Mouse (Mus musculus) Patski (cell line): ENCODE measurements around the gene Gm45799. TPM values are rescaled to one million over a fixed set of nuclear protein-coding genes. Genes with fewer than 3 reads are reported as not detected.

Source experiments
- ATAC-seq: fragments of 100-300 bp; one replicate; pipeline ENCODE4 v1.8.0; 2021
- CTCF ChIA-PET: fragments of 350-600 bp; sonication (Branson Sonifier 250); formaldehyde crosslinking; loops from one replicate; lab custom pipeline; 2022; ENCODE audit warnings: inconsistent platforms; lab: Charles Lee
- POLR2A ChIA-PET: fragments of 350-600 bp; sonication (Branson Sonifier 250); formaldehyde crosslinking; loops from one replicate; lab custom pipeline; 2022; ENCODE audit warnings: antibody characterized with exemption, inconsistent platforms; lab: Charles Lee
- DNase-seq: peaks from one replicate; pipeline ENCODE4 v3.0.0-alpha.2; 2011; ENCODE audit warnings: low read depth, low spot score
- H3K27me3 ChIP-seq: fragments of 371-371 bp; one replicate; pipeline ENCODE4 v1.5.1; 2021
- CTCF ChIP-seq: fragments of 100-300 bp; IDR thresholded peaks from one replicate; pipeline ENCODE4 v1.5.1; 2021
- in situ Hi-C: fragments of 300-500 bp; cut with MboI; formaldehyde crosslinking; loops from 3 replicates; pipeline ENCODE4 v1.11.1; 2018; ENCODE audit warnings: low pct_unique_long_range_greater_than_20kb, mixed read lengths
- polyA plus RNA-seq: library from polyadenylated mRNA; unstranded; gene quantifications from one replicate; pipeline ENCODE4 v1.2.3, GENCODE M21; 2021

The Gm45799 gene
- polyA plus RNA-seq, 1 experiment from 2014 or later = 22.3 TPM

DNA sequence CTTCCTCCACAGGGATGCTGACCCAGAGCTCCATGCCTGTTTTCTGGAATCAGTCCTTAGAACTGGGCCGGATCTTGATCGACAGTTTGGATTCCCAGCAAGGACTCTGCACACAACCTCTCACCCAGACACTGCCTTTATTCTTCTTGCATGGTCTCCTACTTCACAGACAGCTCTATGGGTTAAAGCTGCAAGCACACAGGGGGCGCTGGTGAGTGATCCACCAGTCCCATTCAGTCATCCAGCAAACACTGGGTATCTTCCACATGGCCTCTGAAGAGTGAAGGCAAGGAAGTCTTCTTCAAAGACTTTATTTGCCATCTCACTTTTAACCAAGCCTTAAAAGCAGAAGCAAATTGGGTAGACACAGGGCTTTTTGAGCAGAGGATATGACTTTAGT is 75.0 kb downstream of the Gm45799 start:
- ChIA-PET CTCF (interaction anchor here (1.0 to 1.4 kb wide), 2 partner anchors 11 to 60 kb away, joined by 3 read pairs; no protein-coding TSS in a partner anchor), POLR2A (no interaction called here)
- DNase-seq (no peak), ATAC-seq (no peak)
- H3K27me3 ChIP-seq = peaks cover 3% of the 10 kb centered on the region
- in situ Hi-C loops = loop anchor here (25.0 kb wide), 1 partner anchor 1322 kb away; the partner anchor contains the start of gene Olfr713
- TF ChIP-seq CTCF = no peak

DNA sequence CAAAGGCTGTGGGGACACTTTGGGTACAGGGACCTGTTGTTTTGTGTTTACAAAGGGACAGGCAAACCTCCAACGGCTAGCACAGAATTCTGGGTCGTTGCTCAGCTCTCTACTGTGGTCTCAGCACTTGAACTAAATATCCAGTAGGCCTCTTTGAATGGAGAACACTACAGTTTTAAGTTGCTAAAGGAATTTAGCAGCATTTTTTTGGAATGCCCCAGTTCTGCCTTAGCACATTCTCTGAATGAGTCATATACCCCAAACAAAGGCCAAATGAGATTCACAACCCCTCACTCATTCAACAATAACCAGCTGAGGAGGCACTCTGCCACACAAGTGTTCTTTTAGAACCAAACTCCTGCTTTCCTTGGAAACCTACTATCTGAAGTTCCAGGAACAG is 81.6 kb downstream of the Gm45799 start:
- no peak for TF ChIP-seq CTCF
- no peaks in the 10 kb centered on the region for H3K27me3 ChIP-seq
- in situ Hi-C loops = loop anchor here (25.0 kb wide), 1 partner anchor 1315 kb away; the partner anchor contains the start of gene Olfr713
- POLR2A ChIA-PET = no interaction called here
- CTCF ChIA-PET = interaction anchor here (0.9 to 1.8 kb wide), 4 partner anchors 10 to 95 kb away, joined by 3 to 4 read pairs (median 4); partner anchors contain the start of gene Taf10
- DNase-seq (no peak), ATAC-seq (no peak)

DNA sequence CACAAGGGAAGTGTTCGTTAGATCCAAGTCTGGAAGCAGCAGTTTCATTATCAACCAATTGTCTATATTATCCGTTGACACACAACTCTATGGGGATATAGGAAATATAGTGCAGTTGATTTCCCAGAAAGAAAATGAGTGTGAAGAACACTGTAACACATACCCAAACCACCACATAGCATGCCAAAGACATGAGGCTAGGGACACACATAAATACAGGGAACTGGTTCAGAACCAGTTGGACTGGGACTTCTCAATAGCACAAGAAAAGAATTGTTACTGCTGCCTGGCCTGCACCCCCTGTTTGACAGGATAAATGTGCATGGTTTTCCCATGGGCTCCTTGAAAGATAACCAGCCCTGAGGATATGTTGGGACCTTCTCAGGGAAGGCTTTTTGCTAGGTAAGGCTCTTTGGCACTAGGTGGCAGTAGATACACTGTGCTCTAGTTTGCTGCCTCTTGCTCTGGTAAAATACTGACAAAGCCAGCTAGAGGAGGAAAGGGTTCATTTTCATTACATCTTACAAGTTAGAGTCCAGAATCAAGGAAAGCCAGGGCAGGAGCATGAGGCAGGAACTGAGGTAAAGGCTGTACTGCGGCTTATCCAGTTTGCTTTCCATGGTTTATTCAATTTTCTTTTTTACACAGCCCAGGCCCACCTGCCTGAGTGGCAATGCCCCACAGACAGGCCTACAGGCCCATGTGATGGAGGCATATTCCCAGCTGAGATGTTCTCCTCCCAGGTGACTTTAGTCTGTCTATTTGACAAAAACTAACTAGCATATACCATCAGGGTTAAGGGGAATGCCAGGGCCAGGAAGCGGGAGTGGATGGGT is 86.0 kb downstream of the Gm45799 start:
- in situ Hi-C loops = no loop called here
- peak; percentile 86 for TF ChIP-seq CTCF
- no peaks in the 10 kb centered on the region for H3K27me3 ChIP-seq
- POLR2A ChIA-PET = interaction anchor here (1.3 kb wide), 1 partner anchor 9 kb away, joined by 5 read pairs; no protein-coding TSS in a partner anchor
- peak; percentile 99 for ATAC-seq
- no peak for DNase-seq
- CTCF ChIA-PET = interaction anchor here (1.0 to 2.0 kb wide), 8 partner anchors 9 to 93 kb away, joined by 3 to 13 read pairs (median 6); partner anchors contain the start of gene Taf10

DNA sequence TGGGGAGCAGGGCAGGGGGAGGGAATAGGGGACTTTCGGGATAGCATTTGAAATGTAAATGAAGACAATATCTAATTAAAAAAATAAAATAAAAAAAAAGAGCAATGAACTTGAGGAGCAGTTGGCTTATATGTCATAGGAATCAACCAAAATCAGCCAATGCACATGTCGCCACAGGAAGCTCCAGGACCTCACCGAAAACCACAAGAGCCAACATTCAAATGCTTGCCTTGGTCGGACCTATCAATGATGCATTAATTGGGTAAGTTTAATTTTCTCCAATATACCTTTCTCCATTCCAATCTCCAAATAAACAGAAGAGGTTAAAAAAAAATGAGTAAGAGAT is 86.6 kb downstream of the Gm45799 start:
- DNase-seq (no peak), ATAC-seq (no peak)
- ChIA-PET CTCF (interaction anchor here (1.0 to 2.0 kb wide), 8 partner anchors 8 to 92 kb away, joined by 3 to 13 read pairs (median 6); partner anchors contain the start of gene Taf10), POLR2A (interaction anchor here (1.3 kb wide), 1 partner anchor 9 kb away, joined by 5 read pairs; no protein-coding TSS in a partner anchor)
- in situ Hi-C loops = no loop called here
- no peaks in the 10 kb centered on the region for H3K27me3 ChIP-seq
- no peak for TF ChIP-seq CTCF

DNA sequence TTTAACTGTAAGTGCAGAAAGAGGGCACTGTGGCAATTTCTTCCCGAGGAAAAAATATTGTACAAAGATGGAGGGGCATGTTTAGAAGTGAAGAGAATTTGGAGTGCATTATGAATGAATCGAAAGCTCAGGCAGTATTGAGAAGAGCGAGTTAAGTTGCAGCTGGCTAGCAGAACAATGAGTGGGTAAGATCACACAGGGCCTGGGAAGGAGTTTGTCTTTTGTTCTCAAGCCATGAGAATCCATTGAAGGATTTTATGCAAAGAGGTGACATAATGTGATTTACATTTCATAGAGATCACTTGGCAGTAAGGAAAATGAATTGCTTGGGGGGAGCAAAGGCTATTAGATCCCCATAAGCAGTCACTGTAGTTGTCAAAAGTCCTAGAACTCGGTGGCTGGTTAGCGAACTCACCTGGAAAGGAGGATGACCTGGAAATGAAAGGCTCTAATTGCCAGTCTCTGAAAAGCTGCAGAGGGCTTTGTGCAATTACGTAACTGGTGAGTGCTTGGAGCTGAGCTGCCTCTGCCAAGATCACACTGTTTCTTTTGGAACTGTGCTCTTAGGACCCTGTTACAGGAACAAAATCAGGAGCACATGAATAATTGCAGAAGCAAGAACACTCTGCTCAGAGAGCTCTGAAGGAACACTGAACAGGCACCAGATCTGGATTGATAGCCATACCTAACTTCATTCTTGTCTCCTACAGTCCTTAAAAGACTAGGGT is 88.5 kb downstream of the Gm45799 start:
- no peaks in the 10 kb centered on the region for H3K27me3 ChIP-seq
- ATAC-seq = no peak
- in situ Hi-C loops = no loop called here
- CTCF ChIA-PET = no interaction called here
- DNase-seq = no peak
- POLR2A ChIA-PET = no interaction called here
- TF ChIP-seq CTCF = no peak

DNA sequence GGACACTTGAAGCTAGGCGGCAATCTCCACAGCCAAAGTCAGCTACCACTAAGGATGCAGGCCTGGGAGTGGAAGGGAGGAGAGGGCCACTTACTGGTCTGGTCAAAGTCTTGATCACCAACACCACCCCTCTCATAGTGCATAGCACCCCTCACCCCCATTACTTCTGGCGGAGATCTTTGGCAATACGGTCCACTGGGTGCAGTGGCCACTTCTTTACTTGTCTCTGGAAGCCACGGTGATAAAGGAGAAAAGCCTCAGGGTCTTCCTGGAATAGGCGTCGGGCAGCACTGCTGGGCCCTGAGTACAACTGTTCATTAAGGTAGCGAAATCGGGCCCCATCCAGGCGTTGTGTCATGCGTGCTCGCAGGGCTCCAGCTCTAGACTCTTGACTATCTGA is 93.5 kb downstream of the Gm45799 start:
- in situ Hi-C loops = loop anchor here (10.0 kb wide), 2 partner anchors 179 to 339 kb away; partner anchors contain the start of gene Smpd1
- ChIA-PET CTCF (interaction anchor here (1.0 kb wide), 1 partner anchor 74 kb away, joined by 3 read pairs; no protein-coding TSS in a partner anchor), POLR2A (no interaction called here)
- no peak for ATAC-seq
- no peak for TF ChIP-seq CTCF
- no peak for DNase-seq
- no peaks in the 10 kb centered on the region for H3K27me3 ChIP-seq

Other genes with a start within 250 kb of the Gm45799 start
- gene Fam160a2, start 240.5 kb upstream of the Gm45799 start, polyA plus RNA-seq = 24.4 TPM
- gene Cnga4, start 236.0 kb upstream of the Gm45799 start, polyA plus RNA-seq = not detected
- gene Cckbr, start 214.8 kb upstream of the Gm45799 start, polyA plus RNA-seq = not detected
- gene Cavin3, start 158.3 kb upstream of the Gm45799 start, polyA plus RNA-seq = 7.6 TPM
- gene Smpd1, start 86.2 kb upstream of the Gm45799 start, polyA plus RNA-seq = 103 TPM
- gene Apbb1, start 58.9 kb upstream of the Gm45799 start, polyA plus RNA-seq = 44.0 TPM
- gene Hpx, start 40.4 kb upstream of the Gm45799 start, polyA plus RNA-seq = 0.54 TPM
- 62.0 TPM for gene Trim3, start 7.0 kb upstream of the Gm45799 start, polyA plus RNA-seq
- gene Timm10b, start 496 bp upstream of the Gm45799 start, polyA plus RNA-seq = 47.6 TPM
- 87.0 TPM for gene Arfip2, start 136 bp upstream of the Gm45799 start, polyA plus RNA-seq
- 2.9 TPM for gene Dnhd1, start 10.3 kb downstream of the Gm45799 start, polyA plus RNA-seq
- 218 TPM for gene Ilk, start 96.0 kb downstream of the Gm45799 start, polyA plus RNA-seq
- gene Rrp8, start 96.8 kb downstream of the Gm45799 start, polyA plus RNA-seq = 34.0 TPM
- 180 TPM for gene Taf10, start 103.8 kb downstream of the Gm45799 start, polyA plus RNA-seq
- 211 TPM for gene Tpp1, start 111.7 kb downstream of the Gm45799 start, polyA plus RNA-seq
- not detected for gene Dchs1, start 147.1 kb downstream of the Gm45799 start, polyA plus RNA-seq
- 223 TPM for gene Mrpl17, start 170.5 kb downstream of the Gm45799 start, polyA plus RNA-seq